Mouse (Mus musculus): ENCODE measurements around the gene Tmco5b. TPM values are rescaled to one million over a fixed set of nuclear protein-coding genes. Genes with fewer than 3 reads are reported as not detected.

Gene Tmco5b
- polyA plus RNA-seq (2015; fragmentation: Nextera tagmentation; extraction: Ambion mirVana) = not detected in 2 replicates

GRCm38 (mm10) chr2:113285432-113285831 lies at the start of gene Tmco5b:
TSS of gene Tmco5b (plus strand) at chr2:113285732.
- Histone ChIP-seq H3K4me2 (ENCODE audit: low read depth, low read length) (no peak within 1 kb of the TSS), H3K9ac (ENCODE audit: low read depth, low read length) (no peak within 1 kb of the TSS), H3K27ac (ENCODE audit: low read length) (no peak within 1 kb of the TSS), H3K4me1 (ENCODE audit: control insufficient read depth, low read depth, low read length) (no peaks in the 10 kb centered on the region), H3K4me3 (ENCODE audit: low read depth, low read length) (no peak within 1 kb of the TSS), H3K36me3 (ENCODE audit: control insufficient read depth, insufficient read depth) (no peaks in the 10 kb centered on the region), H3K27me3 (ENCODE audit: control insufficient read depth, insufficient read depth, low read depth, low read length) (no peaks in the 10 kb centered on the region), H3K9me3 (replicated peaks; ENCODE audit: control insufficient read depth, low read length) (no peaks in the 10 kb centered on the region)
- WGBS (ENCODE audit: insufficient replicate concordance) = 58% methylated on average over 2 of the region's 2 CpGs
- no peak for ATAC-seq (ENCODE audit: low read depth)

- WGBS (ENCODE audit: insufficient replicate concordance) = 52% methylated on average over 1 of the region's 1 CpGs
- H3K36me3 ChIP-seq (ENCODE audit: control insufficient read depth, insufficient read depth) = no peaks in the 10 kb centered on the region
- H3K4me3 ChIP-seq (ENCODE audit: low read depth, low read length) = no peak overlapping the region
- H3K9ac ChIP-seq (ENCODE audit: low read depth, low read length) = no peak overlapping the region
- H3K27ac ChIP-seq (ENCODE audit: low read length) = no peak overlapping the region
- H3K4me2 ChIP-seq (ENCODE audit: low read depth, low read length) = no peak overlapping the region
- H3K4me1 ChIP-seq (ENCODE audit: control insufficient read depth, low read depth, low read length) = no peaks in the 10 kb centered on the region
- H3K9me3 ChIP-seq (replicated peaks; ENCODE audit: control insufficient read depth, low read length) = no peaks in the 10 kb centered on the region
- no peak for ATAC-seq (ENCODE audit: low read depth)
- no peaks in the 10 kb centered on the region for H3K27me3 ChIP-seq (ENCODE audit: control insufficient read depth, insufficient read depth, low read depth, low read length)
These were observed 48.5 kb upstream of the Tmco5b start for GRCm38 (mm10) chr2:113236993-113237392.

- Histone ChIP-seq H3K9me3 (replicated peaks; ENCODE audit: control insufficient read depth, low read length) (no peaks in the 10 kb centered on the region), H3K27me3 (ENCODE audit: control insufficient read depth, insufficient read depth, low read depth, low read length) (no peaks in the 10 kb centered on the region), H3K4me1 (ENCODE audit: control insufficient read depth, low read depth, low read length) (no peaks in the 10 kb centered on the region), H3K4me3 (ENCODE audit: low read depth, low read length) (no peak overlapping the region), H3K27ac (ENCODE audit: low read length) (no peak overlapping the region), H3K4me2 (ENCODE audit: low read depth, low read length) (no peak overlapping the region), H3K9ac (ENCODE audit: low read depth, low read length) (no peak overlapping the region), H3K36me3 (ENCODE audit: control insufficient read depth, insufficient read depth) (no peaks in the 10 kb centered on the region)
- 59% methylated on average over 5 of the region's 5 CpGs for WGBS (ENCODE audit: insufficient replicate concordance)
- ATAC-seq (ENCODE audit: low read depth) = no peak
These were observed 46.7 kb upstream of the Tmco5b start for GRCm38 (mm10) chr2:113238871-113239270.

GRCm38 (mm10) chr2:113302349-113303239 lies 17.1 kb downstream of the Tmco5b start:
- no peaks in the 10 kb centered on the region for H3K4me1 ChIP-seq (ENCODE audit: control insufficient read depth, low read depth, low read length)
- no peak overlapping the region for H3K9ac ChIP-seq (ENCODE audit: low read depth, low read length)
- ATAC-seq (ENCODE audit: low read depth) = no peak
- H3K9me3 ChIP-seq (replicated peaks; ENCODE audit: control insufficient read depth, low read length) = no peaks in the 10 kb centered on the region
- no peaks in the 10 kb centered on the region for H3K27me3 ChIP-seq (ENCODE audit: control insufficient read depth, insufficient read depth, low read depth, low read length)
- no peaks in the 10 kb centered on the region for H3K36me3 ChIP-seq (ENCODE audit: control insufficient read depth, insufficient read depth)
- no peak overlapping the region for H3K4me3 ChIP-seq (ENCODE audit: low read depth, low read length)
- H3K27ac ChIP-seq (ENCODE audit: low read length) = no peak overlapping the region
- WGBS (ENCODE audit: insufficient replicate concordance) = 31% methylated on average over 18 of the region's 18 CpGs
- H3K4me2 ChIP-seq (ENCODE audit: low read depth, low read length) = no peak overlapping the region

- Histone ChIP-seq H3K4me2 (ENCODE audit: low read depth, low read length) (no peak overlapping the region), H3K36me3 (ENCODE audit: control insufficient read depth, insufficient read depth) (no peaks in the 10 kb centered on the region), H3K9me3 (replicated peaks; ENCODE audit: control insufficient read depth, low read length) (no peaks in the 10 kb centered on the region), H3K4me3 (ENCODE audit: low read depth, low read length) (no peak overlapping the region), H3K4me1 (ENCODE audit: control insufficient read depth, low read depth, low read length) (no peaks in the 10 kb centered on the region), H3K27me3 (ENCODE audit: control insufficient read depth, insufficient read depth, low read depth, low read length) (no peaks in the 10 kb centered on the region), H3K9ac (ENCODE audit: low read depth, low read length) (no peak overlapping the region), H3K27ac (ENCODE audit: low read length) (no peak overlapping the region)
- no peak for ATAC-seq (ENCODE audit: low read depth)
- WGBS (ENCODE audit: insufficient replicate concordance) = 53% methylated on average over 4 of the region's 4 CpGs
These were observed 17.7 kb downstream of the Tmco5b start for GRCm38 (mm10) chr2:113303240-113303538.

GRCm38 (mm10) chr2:113305339-113305738 lies 19.8 kb downstream of the Tmco5b start:
- WGBS (ENCODE audit: insufficient replicate concordance) = 5% methylated on average over 4 of the region's 4 CpGs
- ATAC-seq (ENCODE audit: low read depth) = no peak
- H3K4me1 ChIP-seq (ENCODE audit: control insufficient read depth, low read depth, low read length) = no peaks in the 10 kb centered on the region

GRCm38 (mm10) chr2:113311211-113311610 lies 25.7 kb downstream of the Tmco5b start:
- H3K27ac ChIP-seq (ENCODE audit: low read length) = no peak overlapping the region
- H3K4me3 ChIP-seq (ENCODE audit: low read depth, low read length) = no peak overlapping the region
- no peaks in the 10 kb centered on the region for H3K4me1 ChIP-seq (ENCODE audit: control insufficient read depth, low read depth, low read length)
- H3K36me3 ChIP-seq (ENCODE audit: control insufficient read depth, insufficient read depth) = no peaks in the 10 kb centered on the region
- no peak overlapping the region for H3K4me2 ChIP-seq (ENCODE audit: low read depth, low read length)
- H3K9ac ChIP-seq (ENCODE audit: low read depth, low read length) = no peak overlapping the region
- H3K27me3 ChIP-seq (ENCODE audit: control insufficient read depth, insufficient read depth, low read depth, low read length) = no peaks in the 10 kb centered on the region
- no peak for ATAC-seq (ENCODE audit: low read depth)
- WGBS (ENCODE audit: insufficient replicate concordance) = 56% methylated on average over 3 of the region's 3 CpGs
- H3K9me3 ChIP-seq (replicated peaks; ENCODE audit: control insufficient read depth, low read length) = no peaks in the 10 kb centered on the region

More at GRCm38 (mm10) chr2:113305339-113305738, 19.8 kb downstream of the Tmco5b start:
- Histone ChIP-seq H3K27ac (ENCODE audit: low read length) (no peak overlapping the region), H3K9ac (ENCODE audit: low read depth, low read length) (no peak overlapping the region), H3K9me3 (replicated peaks; ENCODE audit: control insufficient read depth, low read length) (no peaks in the 10 kb centered on the region), H3K4me3 (ENCODE audit: low read depth, low read length) (no peak overlapping the region), H3K36me3 (ENCODE audit: control insufficient read depth, insufficient read depth) (no peaks in the 10 kb centered on the region), H3K27me3 (ENCODE audit: control insufficient read depth, insufficient read depth, low read depth, low read length) (no peaks in the 10 kb centered on the region), H3K4me2 (ENCODE audit: low read depth, low read length) (no peak overlapping the region)

- no peak overlapping the region for H3K9ac ChIP-seq (ENCODE audit: low read depth, low read length)
- no peaks in the 10 kb centered on the region for H3K9me3 ChIP-seq (replicated peaks; ENCODE audit: control insufficient read depth, low read length)
- WGBS (ENCODE audit: insufficient replicate concordance) = 36% methylated on average over 7 of the region's 7 CpGs
- H3K4me2 ChIP-seq (ENCODE audit: low read depth, low read length) = no peak overlapping the region
- no peaks in the 10 kb centered on the region for H3K4me1 ChIP-seq (ENCODE audit: control insufficient read depth, low read depth, low read length)
- H3K36me3 ChIP-seq (ENCODE audit: control insufficient read depth, insufficient read depth) = no peaks in the 10 kb centered on the region
- H3K4me3 ChIP-seq (ENCODE audit: low read depth, low read length) = no peak overlapping the region
- ATAC-seq (ENCODE audit: low read depth) = no peak
- H3K27me3 ChIP-seq (ENCODE audit: control insufficient read depth, insufficient read depth, low read depth, low read length) = no peaks in the 10 kb centered on the region
- H3K27ac ChIP-seq (ENCODE audit: low read length) = no peak overlapping the region
These were observed 37.5 kb downstream of the Tmco5b start for GRCm38 (mm10) chr2:113323016-113323415.

- no peak overlapping the region for H3K4me3 ChIP-seq (ENCODE audit: low read depth, low read length)
- no peaks in the 10 kb centered on the region for H3K27me3 ChIP-seq (ENCODE audit: control insufficient read depth, insufficient read depth, low read depth, low read length)
- ATAC-seq (ENCODE audit: low read depth) = no peak
- WGBS (ENCODE audit: insufficient replicate concordance) = 54% methylated on average over 9 of the region's 9 CpGs
- H3K9me3 ChIP-seq (replicated peaks; ENCODE audit: control insufficient read depth, low read length) = no peaks in the 10 kb centered on the region
- no peaks in the 10 kb centered on the region for H3K36me3 ChIP-seq (ENCODE audit: control insufficient read depth, insufficient read depth)
- H3K27ac ChIP-seq (ENCODE audit: low read length) = no peak overlapping the region
- H3K4me1 ChIP-seq (ENCODE audit: control insufficient read depth, low read depth, low read length) = no peaks in the 10 kb centered on the region
- H3K4me2 ChIP-seq (ENCODE audit: low read depth, low read length) = no peak overlapping the region
- H3K9ac ChIP-seq (ENCODE audit: low read depth, low read length) = no peak overlapping the region
These were observed 48.4 kb downstream of the Tmco5b start for GRCm38 (mm10) chr2:113333799-113334541.
